Mouse (Mus musculus) c-Kit-positive CD71-positive TER-119-negative erythroid progenitor cells, embryonic 14.5 days (primary cell): Measurements from ENCODE around the gene Gcm1.

Experiments
- DNase-seq: peaks from one replicate; pipeline ENCODE4 v3.0.0-alpha.2; 2013; ENCODE audit warnings: low read depth

The Gcm1 gene

GRCm38 (mm10) chr9:78101431-78101830 lies 49.7 kb downstream of the Gcm1 start:
- no peak for DNase-seq

- no peak for DNase-seq
These were observed 52.3 kb downstream of the Gcm1 start for GRCm38 (mm10) chr9:78103965-78104560.

- DNase-seq = peak; percentile 46
These were observed 53.2 kb downstream of the Gcm1 start for GRCm38 (mm10) chr9:78104973-78105372.

GRCm38 (mm10) chr9:78105501-78105932 lies 53.8 kb downstream of the Gcm1 start:
- peak; percentile 63 for DNase-seq

GRCm38 (mm10) chr9:78106821-78107220 lies 55.1 kb downstream of the Gcm1 start:
- DNase-seq = no peak

- DNase-seq = no peak
These were observed 55.8 kb downstream of the Gcm1 start for GRCm38 (mm10) chr9:78107582-78107911.

GRCm38 (mm10) chr9:78107912-78108795 lies 56.4 kb downstream of the Gcm1 start:
- peak; percentile 56 for DNase-seq

GRCm38 (mm10) chr9:78108796-78109239 lies 57.1 kb downstream of the Gcm1 start, which contains the start of the genes Fbxo9 and Ick:
TSS of gene Fbxo9 (minus strand) at chr9:78109065.
TSS of gene Ick (plus strand) at chr9:78109192.
- peak; percentile 93 for DNase-seq

- peak; percentile 62 for DNase-seq
These were observed 57.9 kb downstream of the Gcm1 start for GRCm38 (mm10) chr9:78109656-78110055.

- no peak for DNase-seq
These were observed 59.7 kb downstream of the Gcm1 start for GRCm38 (mm10) chr9:78111456-78111855.

GRCm38 (mm10) chr9:78112770-78113537 lies 61.2 kb downstream of the Gcm1 start:
- DNase-seq = peak; percentile 62

GRCm38 (mm10) chr9:78113538-78113885 lies 61.8 kb downstream of the Gcm1 start:
- no peak for DNase-seq
